Mouse (Mus musculus) hindbrain, embryonic 13.5 days (tissue): ENCODE results near the gene Zdhhc1. TPM values are rescaled to one million over a fixed set of nuclear protein-coding genes. Genes with fewer than 3 reads are reported as not detected.
A peak's percentile ranks its signal among the peaks of the same experiment; 100 is the strongest.

ENCODE experiments used
- ATAC-seq: fragments of 200-750 bp; cut with Nextera tagmentation; 2 replicates; pipeline ENCODE4 v1.8.0; 2017; ENCODE audit warnings: moderate TSS enrichment; ENCODE audit not compliant: low FRiP score
- H3K27ac ChIP-seq: fragments of 300-500 bp; sonication (generic); 2 replicates; pipeline ENCODE4 v1.5.1; 2015; ENCODE audit warnings: inconsistent platforms, mild to moderate bottlenecking, moderate library complexity
- H3K27me3 ChIP-seq: fragments of 300-500 bp; sonication (generic); 2 replicates; pipeline ENCODE4 v1.6.1; 2015; ENCODE audit warnings: mild to moderate bottlenecking, inconsistent platforms
- H3K36me3 ChIP-seq: fragments of 300-500 bp; sonication (generic); 2 replicates; pipeline ENCODE4 v1.6.1; 2015; ENCODE audit warnings: mild to moderate bottlenecking, inconsistent platforms
- H3K4me1 ChIP-seq: fragments of 300-500 bp; sonication (generic); replicated peaks from 2 replicates; pipeline ENCODE4 v1.6.1; 2015; ENCODE audit warnings: inconsistent platforms
- H3K4me2 ChIP-seq: fragments of 300-500 bp; sonication (generic); 2 replicates; pipeline ENCODE4 v1.6.1; 2015; ENCODE audit warnings: inconsistent platforms, mild to moderate bottlenecking, moderate library complexity
- H3K4me3 ChIP-seq: fragments of 300-500 bp; sonication (generic); 2 replicates; pipeline ENCODE4 v1.5.1; 2015; ENCODE audit warnings: mild to moderate bottlenecking, inconsistent platforms
- H3K9ac ChIP-seq: fragments of 300-500 bp; sonication (generic); 2 replicates; pipeline ENCODE4 v1.6.1; 2015; ENCODE audit warnings: mild to moderate bottlenecking, inconsistent platforms
- H3K9me3 ChIP-seq: fragments of 300-500 bp; sonication (generic); 2 replicates; pipeline ENCODE4 v1.6.1; 2016; ENCODE audit warnings: inconsistent platforms
- WGBS: fragments of 180-500 bp; shearing (Covaris S2); methylation state at CpG from one replicate; pipeline ENCODE4 v1.1.7; 2015; 5-methylcytosine and 5-hydroxymethylcytosine counted together
- polyA plus RNA-seq: library from polyadenylated mRNA; unstranded; fragments of >200 nt; fragmentation: Nextera tagmentation; extraction: Ambion mirVana; gene quantifications from 2 replicates; pipeline ENCODE4 v1.2.1, GENCODE M21; 2015

Zdhhc1 gene
- polyA plus RNA-seq, 1 experiment from 2014 or later = 34.3 TPM

- ATAC-seq = no peak
- Histone ChIP-seq H3K9me3 (no peaks in the 10 kb centered on the region), H3K4me3 (no peak overlapping the region), H3K4me2 (no peak overlapping the region), H3K4me1 (peaks cover 34% of the 10 kb centered on the region), H3K36me3 (no peaks in the 10 kb centered on the region), H3K27ac (no peak overlapping the region), H3K9ac (no peak overlapping the region), H3K27me3 (peaks cover 20% of the 10 kb centered on the region)
- 82% methylated on average over 5 of the region's 5 CpGs for WGBS
Observed at GRCm38 (mm10) chr8:105514656-105515055, 18.0 kb upstream of the Zdhhc1 start.

- no peak overlapping the region for H3K4me3 ChIP-seq
- H3K9ac ChIP-seq = no peak overlapping the region
- peaks cover 20% of the 10 kb centered on the region for H3K27me3 ChIP-seq
- H3K36me3 ChIP-seq = no peaks in the 10 kb centered on the region
- ATAC-seq = no peak
- no peak overlapping the region for H3K27ac ChIP-seq
- H3K4me1 ChIP-seq = peaks cover 30% of the 10 kb centered on the region
- WGBS = 91% methylated on average over 6 of the region's 6 CpGs
- no peaks in the 10 kb centered on the region for H3K9me3 ChIP-seq
- H3K4me2 ChIP-seq = no peak overlapping the region
Observed at GRCm38 (mm10) chr8:105514194-105514593, 17.5 kb upstream of the Zdhhc1 start.

GRCm38 (mm10) chr8:105509997-105510735 lies 13.5 kb upstream of the Zdhhc1 start:
- 61% methylated on average over 12 of the region's 12 CpGs for WGBS
- no peak overlapping the region for H3K4me2 ChIP-seq

GRCm38 (mm10) chr8:105508758-105509157 lies 12.1 kb upstream of the Zdhhc1 start:
- Histone ChIP-seq H3K36me3 (no peaks in the 10 kb centered on the region), H3K27me3 (no peaks in the 10 kb centered on the region), H3K9me3 (no peaks in the 10 kb centered on the region), H3K9ac (no peak overlapping the region), H3K27ac (peak overlapping the region; percentile 40; the same call in 1 of the 2 replicates), H3K4me1 (peaks cover 10% of the 10 kb centered on the region; the same call in 1 of the 2 replicates), H3K4me2 (no peak overlapping the region), H3K4me3 (no peak overlapping the region)
- 71% methylated on average over 1 of the region's 2 CpGs for WGBS
- no peak for ATAC-seq

More at GRCm38 (mm10) chr8:105509997-105510735, 13.5 kb upstream of the Zdhhc1 start:
- no peaks in the 10 kb centered on the region for H3K9me3 ChIP-seq
- no peaks in the 10 kb centered on the region for H3K36me3 ChIP-seq
- ATAC-seq = no peak
- peaks cover 7% of the 10 kb centered on the region; the same call in 1 of the 2 replicates for H3K27me3 ChIP-seq
- no peak overlapping the region for H3K4me3 ChIP-seq
- no peak overlapping the region for H3K27ac ChIP-seq
- H3K4me1 ChIP-seq = peaks cover 10% of the 10 kb centered on the region; the same call in 1 of the 2 replicates
- no peak overlapping the region for H3K9ac ChIP-seq

- WGBS = 77% methylated on average over 6 of the region's 6 CpGs
Observed at GRCm38 (mm10) chr8:105506977-105507376, 10.3 kb upstream of the Zdhhc1 start.

GRCm38 (mm10) chr8:105504617-105505016 lies 7.9 kb upstream of the Zdhhc1 start:
- Histone ChIP-seq H3K27me3 (0 out of 2 replicates have a peak, but pooled peaks cover 3% of the 10 kb centered on the region), H3K4me1 (peaks cover 7% of the 10 kb centered on the region; the same call in 1 of the 2 replicates), H3K27ac (no peak overlapping the region), H3K4me3 (no peak overlapping the region), H3K9me3 (no peaks in the 10 kb centered on the region), H3K9ac (no peak overlapping the region), H3K4me2 (no peak overlapping the region), H3K36me3 (no peaks in the 10 kb centered on the region)
- no peak for ATAC-seq
- 82% methylated on average over 3 of the region's 3 CpGs for WGBS

More at GRCm38 (mm10) chr8:105506977-105507376, 10.3 kb upstream of the Zdhhc1 start:
- Histone ChIP-seq H3K4me2 (no peak overlapping the region), H3K4me3 (no peak overlapping the region), H3K4me1 (peaks cover 10% of the 10 kb centered on the region; the same call in 1 of the 2 replicates), H3K36me3 (no peaks in the 10 kb centered on the region), H3K9ac (no peak overlapping the region), H3K9me3 (no peaks in the 10 kb centered on the region), H3K27ac (no peak overlapping the region), H3K27me3 (no peaks in the 10 kb centered on the region)
- ATAC-seq = no peak

- 0 out of 2 replicates have a peak, but pooled peaks cover 3% of the 10 kb centered on the region for H3K27me3 ChIP-seq
- 73% methylated on average over 12 of the region's 12 CpGs for WGBS
- no peak for ATAC-seq
- H3K36me3 ChIP-seq = no peaks in the 10 kb centered on the region
- H3K4me1 ChIP-seq = peaks cover 22% of the 10 kb centered on the region
- H3K9ac ChIP-seq = no peak overlapping the region
- no peak overlapping the region for H3K4me3 ChIP-seq
- H3K27ac ChIP-seq = no peak overlapping the region
- no peaks in the 10 kb centered on the region for H3K9me3 ChIP-seq
- H3K4me2 ChIP-seq = no peak overlapping the region
Observed at GRCm38 (mm10) chr8:105499787-105500186, 3.1 kb upstream of the Zdhhc1 start.

GRCm38 (mm10) chr8:105495350-105496302 lies 1.1 kb downstream of the Zdhhc1 start:
- Histone ChIP-seq H3K36me3 (no peaks in the 10 kb centered on the region), H3K27ac (peak overlapping the region; percentile 86), H3K9me3 (no peaks in the 10 kb centered on the region), H3K4me2 (peak overlapping the region; percentile 91), H3K9ac (peak overlapping the region; percentile 91), H3K4me3 (peak overlapping the region; percentile 80), H3K4me1 (peaks cover 24% of the 10 kb centered on the region), H3K27me3 (0 out of 2 replicates have a peak, but pooled peaks cover 3% of the 10 kb centered on the region)
- no peak for ATAC-seq
- WGBS = 31% methylated on average over 17 of the region's 17 CpGs

GRCm38 (mm10) chr8:105494566-105494965 lies 2.1 kb downstream of the Zdhhc1 start:
- 0 out of 2 replicates have a peak overlapping the region, but pooled peaks have one; percentile 40 for H3K27ac ChIP-seq
- no peaks in the 10 kb centered on the region for H3K9me3 ChIP-seq
- no peak overlapping the region for H3K9ac ChIP-seq
- 86% methylated on average over 3 of the region's 3 CpGs for WGBS
- ATAC-seq = no peak
- H3K4me2 ChIP-seq = 0 out of 2 replicates have a peak overlapping the region, but pooled peaks have one; percentile 2
- no peak overlapping the region for H3K4me3 ChIP-seq
- H3K27me3 ChIP-seq = no peaks in the 10 kb centered on the region
- peaks cover 24% of the 10 kb centered on the region for H3K4me1 ChIP-seq
- H3K36me3 ChIP-seq = no peaks in the 10 kb centered on the region

GRCm38 (mm10) chr8:105493495-105493894 lies 3.2 kb downstream of the Zdhhc1 start:
- H3K36me3 ChIP-seq = no peaks in the 10 kb centered on the region
- no peak overlapping the region for H3K4me3 ChIP-seq
- peaks cover 24% of the 10 kb centered on the region for H3K4me1 ChIP-seq
- H3K4me2 ChIP-seq = no peak overlapping the region
- H3K9me3 ChIP-seq = no peaks in the 10 kb centered on the region
- no peak overlapping the region for H3K27ac ChIP-seq
- H3K27me3 ChIP-seq = no peaks in the 10 kb centered on the region
- ATAC-seq = no peak
- H3K9ac ChIP-seq = no peak overlapping the region
- 64% methylated on average over 3 of the region's 3 CpGs for WGBS

GRCm38 (mm10) chr8:105489281-105489680 lies 7.4 kb downstream of the Zdhhc1 start:
- H3K9me3 ChIP-seq = no peaks in the 10 kb centered on the region
- no peaks in the 10 kb centered on the region for H3K27me3 ChIP-seq
- H3K4me1 ChIP-seq = no peaks in the 10 kb centered on the region
- no peak for ATAC-seq
- no peak overlapping the region for H3K4me3 ChIP-seq
- no peak overlapping the region for H3K9ac ChIP-seq
- no peak overlapping the region for H3K4me2 ChIP-seq
- 56% methylated on average over 1 of the region's 1 CpGs for WGBS
- peaks cover 7% of the 10 kb centered on the region; the same call in 1 of the 2 replicates for H3K36me3 ChIP-seq
- no peak overlapping the region for H3K27ac ChIP-seq

GRCm38 (mm10) chr8:105488082-105488481 lies 8.6 kb downstream of the Zdhhc1 start:
- H3K4me2 ChIP-seq = no peak overlapping the region
- no peaks in the 10 kb centered on the region for H3K27me3 ChIP-seq
- H3K27ac ChIP-seq = no peak overlapping the region
- ATAC-seq = no peak
- no peak overlapping the region for H3K9ac ChIP-seq
- H3K4me1 ChIP-seq = peaks cover 11% of the 10 kb centered on the region
- H3K4me3 ChIP-seq = no peak overlapping the region
- H3K36me3 ChIP-seq = peaks cover 12% of the 10 kb centered on the region; the same call in 1 of the 2 replicates
- H3K9me3 ChIP-seq = no peaks in the 10 kb centered on the region
- 79% methylated on average over 3 of the region's 3 CpGs for WGBS
